In genomic region chr16:57267068-57267467, GRCm38 (mm10) we compare ENCODE assay signal across 11 mouse cellular contexts. TPM values are rescaled to one million over a fixed set of nuclear protein-coding genes. Genes with fewer than 3 reads are reported as not detected.
DNase-seq lines count a peak whose midpoint lies in the region; ATAC-seq lines count a peak whose summit lies in the region.
"Had no signal": no experiment of that assay in that cellular context is flagged by ENCODE, and none has a peak within 500 bp of the region (broad histone marks: within the 10 kb centered on the region; RNA-seq: fewer than 3 reads in every experiment).

No protein-coding gene starts in this region.

- H3K27me3 ChIP-seq in lung, embryonic 15.5 days = no peaks in the 10 kb centered on the region
- H3K27me3 ChIP-seq: heart, embryonic 13.5 days; limb, embryonic 13.5 days; midbrain, embryonic 13.5 days had no signal

- H3K27ac ChIP-seq in lung, embryonic 15.5 days = 0 out of 2 replicates have a peak overlapping the region, but pooled peaks have one; percentile 26
- H3K27ac ChIP-seq: heart, embryonic 13.5 days; limb, embryonic 13.5 days; midbrain, embryonic 13.5 days had no signal

- 0% methylated on average over 1 of the region's 1 CpGs for WGBS in lung, embryonic 15.5 days

- no peak overlapping the region for H3K9ac ChIP-seq in lung, embryonic 15.5 days
- H3K9ac ChIP-seq: heart, embryonic 13.5 days; limb, embryonic 13.5 days; midbrain, embryonic 13.5 days had no signal

- peak; percentile 14 for DNase-seq in kidney, adult 9 months
- DNase-seq in kidney, adult 18-20 months = no peak
- peak; percentile 46 for DNase-seq in NIH3T3 (ENCODE audit: low read depth)
- DNase-seq in heart, adult 8-10 months (ENCODE audit: low spot score) = peak; percentile 78
- DNase-seq in cerebellum, postnatal 14 days = no peak
- DNase-seq in frontal cortex, adult 2 months (ENCODE audit: extremely low spot score in 1 of 2, low spot score in 1 of 2) = no peak
- DNase-seq in frontal cortex, postnatal 25 days (ENCODE audit: low spot score in 2 of 2) = no peak

- H3K36me3 ChIP-seq in lung, embryonic 15.5 days = no peaks in the 10 kb centered on the region
- H3K36me3 ChIP-seq: heart, embryonic 13.5 days; limb, embryonic 13.5 days; midbrain, embryonic 13.5 days had no signal

- no peak overlapping the region for H3K4me2 ChIP-seq in lung, embryonic 15.5 days
- H3K4me2 ChIP-seq: heart, embryonic 13.5 days; limb, embryonic 13.5 days; midbrain, embryonic 13.5 days had no signal

- no peak overlapping the region for H3K4me3 ChIP-seq in lung, embryonic 15.5 days
- H3K4me3 ChIP-seq: heart, embryonic 13.5 days; limb, embryonic 13.5 days; midbrain, embryonic 13.5 days had no signal

- no peaks in the 10 kb centered on the region for H3K9me3 ChIP-seq in lung, embryonic 15.5 days
- H3K9me3 ChIP-seq: midbrain, embryonic 13.5 days had no signal

- ATAC-seq in lung, embryonic 15.5 days (ENCODE audit: borderline replicate concordance, extremely low read depth, low FRiP score, low TSS enrichment) = peak; percentile 71; the same call in 1 of the 2 replicates
- ATAC-seq: midbrain, embryonic 13.5 days had no signal

- H3K4me1 ChIP-seq in lung, embryonic 15.5 days = peaks cover 6% of the 10 kb centered on the region; the same call in 1 of the 2 replicates
- H3K4me1 ChIP-seq: midbrain, embryonic 13.5 days had no signal

RNA-seq across cellular contexts. Expression of gene Tmem30c, which starts 25.6 kb away (rescaled TPM):
- not detected for total RNA-seq in heart, adult 8-10 months (2022)
- not detected in 2 replicates for polyA plus RNA-seq in lung, embryonic 15.5 days (2015; fragmentation: Nextera tagmentation; extraction: Ambion mirVana)
- polyA plus RNA-seq in frontal cortex, adult 2 months (2012; rRNA removed) = 1.5 and 1.7 TPM in 2 replicates
- polyA plus RNA-seq: heart, embryonic 13.5 days had no signal

RNA-seq across cellular contexts. Expression of gene Tbc1d23, which starts 35.8 kb away (rescaled TPM):
- 10 to 100 TPM; 21.8 to 26.5 (median 24.0) TPM for total RNA-seq in heart, adult 8-10 months (2022)
- 22.5 and 23.0 TPM in 2 replicates for polyA plus RNA-seq in lung, embryonic 15.5 days (2015; fragmentation: Nextera tagmentation; extraction: Ambion mirVana)
- polyA plus RNA-seq in frontal cortex, adult 2 months (2012; rRNA removed) = 42.9 and 43.1 TPM in 2 replicates

Comparison
In these comparisons a context has a peak if more than half of its experiments do, and no peak if none do; other contexts are left out.
1. DNase-seq: peak in kidney, adult 9 months (single experiment), NIH3T3 (single experiment) and heart, adult 8-10 months (single experiment); none in kidney, adult 18-20 months (single experiment), cerebellum, postnatal 14 days (0 of 2), frontal cortex, adult 2 months (0 of 2) and frontal cortex, postnatal 25 days (0 of 2).